Mouse (Mus musculus) frontal cortex, postnatal 14 days (tissue): ENCODE measurements around the gene Polr3g.
A peak's percentile ranks its signal among the peaks of the same experiment; 100 is the strongest.
"Not testable (repeated sequence)": the region's sequence is repeated elsewhere in the genome, so short reads cannot be mapped to it uniquely, and the experiment has no call there.

Experiments used
- DNase-seq, 2 experiments: peaks; one replicate each; pipeline ENCODE4 v3.0.0; 2022; ENCODE audit warnings: low spot score in 2 of 2

Polr3g gene

GRCm38 (mm10) chr13:81689587-81689986 is 21.2 kb downstream of the Polr3g start:
- no peak for DNase-seq

- DNase-seq = no peak
Measured at GRCm38 (mm10) chr13:81684884-81685283, 25.9 kb downstream of the Polr3g start.

- no peak for DNase-seq
Measured at GRCm38 (mm10) chr13:81684258-81684657, 26.6 kb downstream of the Polr3g start.

GRCm38 (mm10) chr13:81683107-81683506 is 27.7 kb downstream of the Polr3g start:
- no peak for DNase-seq

- no peak for DNase-seq
Measured at GRCm38 (mm10) chr13:81675333-81675732, 35.5 kb downstream of the Polr3g start.

- DNase-seq = no peak
Measured at GRCm38 (mm10) chr13:81667713-81668112, 43.1 kb downstream of the Polr3g start.

GRCm38 (mm10) chr13:81664331-81664698 is 46.5 kb downstream of the Polr3g start:
- no peak for DNase-seq

- DNase-seq = no peak
Measured at GRCm38 (mm10) chr13:81663566-81664330, 47.1 kb downstream of the Polr3g start.

- DNase-seq = no peak
Measured at GRCm38 (mm10) chr13:81658053-81658752, 52.6 kb downstream of the Polr3g start.

GRCm38 (mm10) chr13:81657351-81658052 is 53.3 kb downstream of the Polr3g start, which contains the start of gene Lysmd3:
TSS of gene Lysmd3 (plus strand) at chr13:81657663.
- DNase-seq = peak; percentile 79 to 86

- no peak for DNase-seq
Measured at GRCm38 (mm10) chr13:81657008-81657350, 53.8 kb downstream of the Polr3g start.

- DNase-seq = no peak
Measured at GRCm38 (mm10) chr13:81656091-81656850, 54.5 kb downstream of the Polr3g start.

GRCm38 (mm10) chr13:81650382-81650781 is 60.4 kb downstream of the Polr3g start:
- DNase-seq = not testable (repeated sequence)

- no peak for DNase-seq
Measured at GRCm38 (mm10) chr13:81646348-81646747, 64.5 kb downstream of the Polr3g start.

GRCm38 (mm10) chr13:81644047-81644565 is 66.7 kb downstream of the Polr3g start:
- DNase-seq = no peak

GRCm38 (mm10) chr13:81642491-81643149 is 68.2 kb downstream of the Polr3g start:
- no peak for DNase-seq

GRCm38 (mm10) chr13:81641289-81642045 is 69.3 kb downstream of the Polr3g start:
- peak in 1 of 2 experiments; percentile 37 for DNase-seq

GRCm38 (mm10) chr13:81640881-81641280 is 69.9 kb downstream of the Polr3g start:
- DNase-seq = no peak

- DNase-seq = no peak
Measured at GRCm38 (mm10) chr13:81639624-81640023, 71.2 kb downstream of the Polr3g start.

GRCm38 (mm10) chr13:81632720-81633415 is 77.9 kb downstream of the Polr3g start, which contains the start of gene Adgrv1:
TSS of gene Adgrv1 (minus strand) at chr13:81633154.
- peak; percentile 32 to 47 for DNase-seq
